Mouse (Mus musculus) heart, postnatal 0 days (tissue): ENCODE results near the gene Afg1l. TPM values are rescaled to one million over a fixed set of nuclear protein-coding genes. Genes with fewer than 3 reads are reported as not detected.
A peak's percentile ranks its signal among the peaks of the same experiment; 100 is the strongest.

ENCODE experiments used
- ATAC-seq: fragments of 200-750 bp; cut with Nextera tagmentation; 2 replicates; pipeline ENCODE4 v1.8.0; 2017; ENCODE audit warnings: low read depth, moderate number of reproducible peaks, moderate library complexity; ENCODE audit not compliant: insufficient read depth
- DNase-seq: peaks from one replicate; pipeline ENCODE4 v3.0.0-alpha.2; 2016; ENCODE audit warnings: low spot score
- H3K27ac ChIP-seq: fragments of 300-500 bp; sonication (generic); 2 replicates; pipeline ENCODE4 v1.5.1; 2014; ENCODE audit warnings: low read depth, mild to moderate bottlenecking
- H3K27me3 ChIP-seq: fragments of 300-500 bp; sonication (generic); 2 replicates; pipeline ENCODE4 v1.6.1; 2014; ENCODE audit warnings: low read length, mixed read lengths; ENCODE audit not compliant: control insufficient read depth, insufficient read depth
- H3K36me3 ChIP-seq: fragments of 300-500 bp; sonication (generic); replicated peaks from 2 replicates; pipeline ENCODE4 v1.6.1; 2014; ENCODE audit warnings: low read length, mixed read lengths; ENCODE audit not compliant: control insufficient read depth, insufficient read depth
- H3K4me1 ChIP-seq: fragments of 300-500 bp; sonication (generic); 2 replicates; pipeline ENCODE4 v1.6.1; 2014; ENCODE audit warnings: antibody characterized with exemption; ENCODE audit not compliant: control insufficient read depth, insufficient read depth
- H3K4me2 ChIP-seq: fragments of 300-500 bp; sonication (generic); 2 replicates; pipeline ENCODE4 v1.6.1; 2014; ENCODE audit warnings: low read depth, mild to moderate bottlenecking, low read length, moderate library complexity
- H3K4me3 ChIP-seq: fragments of 300-500 bp; sonication (generic); 2 replicates; pipeline ENCODE4 v1.5.1; 2014; ENCODE audit warnings: low read depth, low read length
- H3K9ac ChIP-seq: fragments of 300-500 bp; sonication (generic); replicated peaks from 2 replicates; pipeline ENCODE4 v1.6.1; 2014; ENCODE audit warnings: low read depth, low read length, mixed read lengths
- H3K9me3 ChIP-seq: fragments of 300-500 bp; sonication (generic); replicated peaks from 2 replicates; pipeline ENCODE4 v1.6.1; 2016; ENCODE audit warnings: low read length; ENCODE audit not compliant: control insufficient read depth
- CTCF ChIP-seq: IDR thresholded peaks from 2 replicates; pipeline ENCODE4 v1.5.1; 2016; ENCODE audit warnings: antibody characterized with exemption, control low read depth, low read depth
- EP300 ChIP-seq: IDR thresholded peaks from 2 replicates; pipeline ENCODE4 v1.6.1; 2016; ENCODE audit warnings: antibody characterized with exemption, low read depth
- WGBS: fragments of 180-500 bp; shearing (Covaris S2); extraction: QIAGEN DNeasy Blood & Tissue Kit; methylation state at CpG from one replicate; pipeline ENCODE4 v1.1.7; 2014; 5-methylcytosine and 5-hydroxymethylcytosine counted together
- polyA plus RNA-seq: library from polyadenylated mRNA; unstranded; fragments of >200 nt; fragmentation: Nextera tagmentation; extraction: Ambion mirVana; gene quantifications from 2 replicates; pipeline ENCODE4 v1.2.1, GENCODE M21; 2015
- total RNA-seq: library from RNA; depleted of rRNA; stranded (reverse); fragments of >200 nt; gene quantifications from 2 replicates; pipeline ENCODE4 v1.2.3, GENCODE M21; 2014; ENCODE audit warnings: low replicate concordance

The Afg1l gene
- total and polyA plus RNA-seq, 2 experiments from 2014 or later, result 21.8 to 24.7 TPM

DNA sequence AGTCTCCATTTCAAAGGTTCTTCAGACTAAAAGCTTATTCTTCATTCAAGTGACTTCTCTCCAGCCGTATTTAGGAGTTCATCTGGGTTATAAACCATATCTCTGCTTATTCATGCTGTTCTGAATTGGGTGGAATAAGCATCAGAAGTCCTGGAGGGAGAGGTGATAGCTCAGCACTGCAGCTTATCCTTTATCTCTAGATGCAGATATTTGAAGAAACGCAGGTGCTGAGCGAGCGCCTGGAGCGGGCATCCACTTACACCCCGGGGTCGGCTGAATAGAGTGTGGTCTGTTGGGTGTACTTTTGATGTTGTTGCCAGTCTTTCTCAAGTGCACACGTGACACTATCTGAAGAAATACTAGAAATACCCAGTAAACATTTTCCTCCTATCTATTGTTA lies 40.0 kb upstream of the Afg1l start:
- no peak for ATAC-seq
- WGBS, result 49% methylated on average over 8 of the region's 8 CpGs

DNA sequence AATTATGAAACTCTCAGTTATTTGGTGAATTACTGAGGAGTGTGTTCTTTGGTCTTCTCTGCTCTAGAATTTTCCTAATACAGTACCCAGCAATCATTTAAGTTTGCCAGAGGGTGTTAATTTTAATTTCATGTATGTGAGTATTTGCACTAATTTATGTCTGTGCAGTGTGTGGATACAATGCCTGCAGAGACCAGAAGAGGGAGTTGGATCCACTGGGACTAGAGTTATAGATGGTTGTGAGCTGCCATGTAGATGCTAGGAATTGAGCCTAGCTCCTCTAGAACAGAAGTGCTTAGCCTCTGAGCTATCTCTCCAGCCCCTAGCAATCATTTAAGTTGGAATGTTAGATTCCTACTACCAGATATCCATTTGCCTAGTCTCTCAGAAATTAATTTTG lies 35.8 kb upstream of the Afg1l start:
- H3K4me3 ChIP-seq, result no peak overlapping the region
- no peak overlapping the region for H3K27ac ChIP-seq
- no peaks in the 10 kb centered on the region for H3K9me3 ChIP-seq
- H3K27me3 ChIP-seq, result no peaks in the 10 kb centered on the region
- H3K9ac ChIP-seq, result no peak overlapping the region
- DNase-seq, result no peak
- no peak for ATAC-seq
- TF ChIP-seq EP300 (no peak), CTCF (no peak)
- H3K4me1 ChIP-seq, result 0 out of 2 replicates have a peak, but pooled peaks cover 3% of the 10 kb centered on the region
- no peaks in the 10 kb centered on the region for H3K36me3 ChIP-seq
- no peak overlapping the region for H3K4me2 ChIP-seq

More for the DNA sequence above, 40.0 kb upstream of the Afg1l start:
- Histone ChIP-seq H3K4me3 (no peak overlapping the region), H3K4me2 (no peak overlapping the region), H3K9ac (no peak overlapping the region), H3K27ac (no peak overlapping the region), H3K36me3 (no peaks in the 10 kb centered on the region), H3K9me3 (no peaks in the 10 kb centered on the region), H3K27me3 (no peaks in the 10 kb centered on the region), H3K4me1 (peaks cover 7% of the 10 kb centered on the region; the same call in 1 of the 2 replicates)
- DNase-seq, result no peak
- no peak for TF ChIP-seq EP300
- no peak for TF ChIP-seq CTCF

DNA sequence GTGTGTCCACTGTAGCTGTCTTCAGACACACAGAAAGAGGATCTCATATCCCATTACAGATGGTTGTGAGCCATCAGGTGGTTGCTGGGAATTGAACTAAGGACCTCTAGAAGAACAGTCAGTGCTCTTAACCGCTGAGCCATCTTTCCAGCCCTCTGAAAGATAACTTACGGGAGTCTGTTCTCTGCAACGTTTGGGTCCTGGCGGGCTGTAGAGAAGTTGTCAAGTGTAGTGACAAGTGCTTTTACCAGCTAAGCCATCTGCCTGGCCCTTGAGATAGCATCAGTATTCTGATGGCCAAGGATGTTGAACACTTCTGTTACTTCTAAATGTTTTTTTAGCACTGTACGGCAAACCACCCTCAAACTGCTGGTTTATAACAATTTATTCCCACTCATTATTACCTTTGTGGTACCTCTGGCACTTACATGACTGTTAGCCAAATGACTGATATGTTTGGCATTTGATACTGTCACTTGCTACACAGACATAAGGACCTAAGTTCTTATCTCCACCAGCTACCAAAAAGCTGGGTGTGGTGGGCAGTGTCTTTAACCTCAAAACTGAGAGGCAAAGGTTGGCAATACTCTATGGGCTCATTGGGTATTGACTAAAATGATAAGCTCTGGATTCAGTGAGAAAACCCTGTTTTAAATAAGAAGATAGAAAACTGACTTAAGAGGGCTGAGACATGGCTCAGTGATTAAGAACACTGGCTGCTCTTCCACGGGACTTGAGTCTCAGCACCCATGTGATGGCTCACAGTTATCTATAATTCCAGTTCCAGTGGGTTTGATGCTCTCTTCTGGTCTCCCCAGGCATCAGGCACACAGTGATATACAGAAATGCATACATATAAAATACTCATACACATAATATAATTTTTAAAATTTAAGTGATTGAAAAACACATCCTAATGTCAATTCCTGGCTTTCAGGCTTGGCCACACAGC lies 33.1 kb upstream of the Afg1l start:
- Histone ChIP-seq H3K4me3 (no peak overlapping the region), H3K4me1 (0 out of 2 replicates have a peak, but pooled peaks cover 5% of the 10 kb centered on the region), H3K27ac (no peak overlapping the region), H3K27me3 (no peaks in the 10 kb centered on the region), H3K36me3 (peaks cover 5% of the 10 kb centered on the region; the same call in 1 of the 2 replicates), H3K4me2 (no peak overlapping the region), H3K9me3 (no peaks in the 10 kb centered on the region), H3K9ac (no peak overlapping the region)
- WGBS, result 66% methylated on average over 6 of the region's 6 CpGs
- TF ChIP-seq EP300 (no peak), CTCF (no peak)
- DNase-seq (no peak), ATAC-seq (no peak)

DNA sequence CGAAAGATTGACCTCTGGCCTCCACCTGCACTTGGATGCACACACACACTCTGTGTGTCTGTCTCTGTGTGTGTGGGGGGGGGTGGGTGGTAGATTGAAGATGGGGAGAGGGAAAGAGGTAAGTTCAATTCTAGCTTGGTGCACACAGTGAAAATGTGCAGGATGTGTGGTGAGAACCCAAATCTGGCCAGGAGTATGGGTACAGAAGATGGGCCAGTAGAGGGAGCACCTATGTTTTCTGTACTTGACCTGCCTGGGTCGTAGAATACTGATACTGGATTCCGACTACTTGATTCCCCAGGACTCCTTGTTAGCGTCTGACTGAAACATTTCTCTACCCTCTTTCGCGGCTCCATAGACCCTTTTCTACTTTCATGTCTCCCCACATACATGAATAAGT lies 31.8 kb upstream of the Afg1l start:
- WGBS, result 86% methylated on average over 6 of the region's 6 CpGs
- 0 out of 2 replicates have a peak, but pooled peaks cover 10% of the 10 kb centered on the region for H3K4me1 ChIP-seq
- no peaks in the 10 kb centered on the region for H3K9me3 ChIP-seq
- no peaks in the 10 kb centered on the region for H3K27me3 ChIP-seq
- no peak overlapping the region for H3K4me2 ChIP-seq
- H3K27ac ChIP-seq, result no peak overlapping the region
- H3K9ac ChIP-seq, result no peak overlapping the region
- no peak overlapping the region for H3K4me3 ChIP-seq
- peaks cover 5% of the 10 kb centered on the region; the same call in 1 of the 2 replicates for H3K36me3 ChIP-seq
- no peak for DNase-seq
- ATAC-seq, result no peak
- no peak for TF ChIP-seq EP300

DNA sequence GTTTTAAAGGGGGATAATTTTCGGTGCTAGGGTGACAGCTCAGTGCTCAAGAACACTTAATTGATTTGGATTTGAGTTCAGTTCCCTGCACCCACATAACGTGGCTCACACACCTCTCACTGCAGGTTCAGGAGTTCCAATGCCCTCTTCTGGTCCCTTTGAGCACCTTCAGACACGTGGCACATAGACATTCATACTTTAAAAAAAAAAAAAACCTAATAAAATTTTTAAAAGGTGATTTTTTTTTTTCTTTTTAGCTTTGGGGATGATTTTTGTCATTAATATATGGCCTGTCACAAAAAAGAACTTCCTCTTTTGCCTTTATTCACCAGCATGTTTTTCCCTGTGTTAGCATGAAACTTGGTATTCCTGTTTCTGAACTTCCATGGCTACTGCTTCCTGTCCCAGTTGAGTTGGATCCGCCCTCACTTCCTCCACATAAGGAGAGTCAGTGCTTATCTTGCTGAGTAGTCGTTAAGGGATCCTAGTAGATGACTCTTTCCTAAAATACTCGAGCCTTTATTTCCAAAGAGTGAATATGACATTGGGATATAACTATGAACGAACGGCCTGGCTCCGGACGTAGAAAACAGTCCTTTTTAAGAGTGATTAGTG lies 25.8 kb upstream of the Afg1l start:
- H3K9me3 ChIP-seq, result no peaks in the 10 kb centered on the region
- 0 out of 2 replicates have a peak overlapping the region, but pooled peaks have one; percentile 1 for H3K4me2 ChIP-seq
- 0 out of 2 replicates have a peak, but pooled peaks cover 21% of the 10 kb centered on the region for H3K4me1 ChIP-seq
- H3K27ac ChIP-seq, result no peak overlapping the region
- TF ChIP-seq CTCF, result no peak
- TF ChIP-seq EP300, result no peak
- ATAC-seq, result no peak
- no peaks in the 10 kb centered on the region for H3K27me3 ChIP-seq
- no peak overlapping the region for H3K9ac ChIP-seq
- H3K4me3 ChIP-seq, result no peak overlapping the region
- peaks cover 5% of the 10 kb centered on the region; the same call in 1 of the 2 replicates for H3K36me3 ChIP-seq
- DNase-seq, result no peak
- 72% methylated on average over 10 of the region's 10 CpGs for WGBS
